Comparison of ENCODE assay signal across 35 mouse cellular contexts in genomic region chr8:103261236-103261635, GRCm38 (mm10).
"Had no signal": no experiment of that assay in that cellular context is flagged by ENCODE, and none has a peak within 500 bp of the region (broad histone marks: within the 10 kb centered on the region; RNA-seq: fewer than 3 reads in every experiment).

No protein-coding gene starts in this region.

- H3K9ac ChIP-seq: heart, embryonic 12.5 days; heart, embryonic 13.5 days; heart, embryonic 15.5 days; hindbrain, embryonic 12.5 days; hindbrain, embryonic 13.5 days; hindbrain, embryonic 14.5 days; hindbrain, embryonic 15.5 days; intestine, embryonic 15.5 days; kidney, embryonic 15.5 days had no signal

- H3K4me3 ChIP-seq: heart, embryonic 12.5 days; heart, embryonic 13.5 days; heart, embryonic 15.5 days; hindbrain, embryonic 10.5 days; hindbrain, embryonic 12.5 days; hindbrain, embryonic 13.5 days; hindbrain, embryonic 15.5 days; intestine, embryonic 15.5 days; kidney, embryonic 15.5 days; layer of hippocampus, adult 2 months; left cerebral cortex, adult 2 months had no signal

- H3K9me3 ChIP-seq: heart, embryonic 12.5 days; heart, embryonic 13.5 days; heart, embryonic 15.5 days; hindbrain, embryonic 13.5 days; hindbrain, embryonic 15.5 days; intestine, embryonic 15.5 days; kidney, embryonic 15.5 days had no signal

- H3K27ac ChIP-seq: heart, embryonic 13.5 days; heart, embryonic 15.5 days; hindbrain, embryonic 10.5 days; hindbrain, embryonic 12.5 days; hindbrain, embryonic 13.5 days; hindbrain, embryonic 14.5 days; hindbrain, embryonic 15.5 days; hindbrain, postnatal 0 days; intestine, embryonic 15.5 days; kidney, embryonic 15.5 days; kidney, postnatal 0 days; layer of hippocampus, adult 2 months; left cerebral cortex, adult 2 months had no signal

- H3K36me3 ChIP-seq: heart, embryonic 12.5 days; heart, embryonic 13.5 days; heart, embryonic 15.5 days; hindbrain, embryonic 10.5 days; hindbrain, embryonic 12.5 days; hindbrain, embryonic 13.5 days; hindbrain, embryonic 15.5 days; intestine, embryonic 15.5 days; kidney, embryonic 15.5 days had no signal

- H3K4me1 ChIP-seq: heart, embryonic 12.5 days; heart, embryonic 13.5 days; heart, embryonic 15.5 days; hindbrain, embryonic 10.5 days; hindbrain, embryonic 12.5 days; hindbrain, embryonic 13.5 days; hindbrain, embryonic 15.5 days; intestine, embryonic 15.5 days; kidney, embryonic 15.5 days had no signal

- H3K4me2 ChIP-seq: heart, embryonic 11.5 days; heart, embryonic 12.5 days; heart, embryonic 13.5 days; heart, embryonic 15.5 days; hindbrain, embryonic 12.5 days; hindbrain, embryonic 13.5 days; hindbrain, embryonic 14.5 days; hindbrain, embryonic 15.5 days; intestine, embryonic 15.5 days; kidney, embryonic 15.5 days had no signal

- DNase-seq: heart, postnatal 10 days; heart, postnatal 14 days; heart, postnatal 36 days; heart, postnatal 4 days; kidney, adult 11 months; kidney, adult 18-20 months; kidney, adult 2 months; kidney, adult 8-10 months; kidney, adult 9 months; kidney, postnatal 10 days; kidney, postnatal 14 days; kidney, postnatal 25 days; kidney, postnatal 36 days; kidney, postnatal 4 days; layer of hippocampus, adult 9-11 months; layer of hippocampus, postnatal 36 days had no signal

- ATAC-seq: hindbrain, embryonic 16.5 days; hindbrain, postnatal 0 days; inflammation-experienced regulatory T-cells, adult 6 months; intestine, embryonic 15.5 days; intestine, embryonic 16.5 days; intestine, postnatal 0 days had no signal

- H3K27me3 ChIP-seq: heart, embryonic 12.5 days; heart, embryonic 13.5 days; heart, embryonic 15.5 days; hindbrain, embryonic 12.5 days; hindbrain, embryonic 13.5 days; hindbrain, embryonic 15.5 days; intestine, embryonic 15.5 days; kidney, embryonic 15.5 days had no signal
